Mouse (Mus musculus) forebrain, postnatal 0 days (tissue): ENCODE results near the gene D130043K22Rik. TPM values are rescaled to one million over a fixed set of nuclear protein-coding genes. Genes with fewer than 3 reads are reported as not detected.
A peak's percentile ranks its signal among the peaks of the same experiment; 100 is the strongest.

Experiments used
- ATAC-seq: fragments of 200-750 bp; cut with Nextera tagmentation; 2 replicates; pipeline ENCODE4 v1.8.0; 2017; ENCODE audit warnings: mild to moderate bottlenecking, moderate library complexity
- DNase-seq: peaks from one replicate; pipeline ENCODE4 v3.0.0-alpha.2; 2015
- H3K27ac ChIP-seq: fragments of 300-500 bp; sonication (generic); 2 replicates; pipeline ENCODE4 v1.5.1; 2014; ENCODE audit warnings: low read depth, mild to moderate bottlenecking, antibody characterized with exemption, low read length, moderate library complexity, mixed read lengths
- H3K27me3 ChIP-seq: fragments of 300-500 bp; sonication (generic); 2 replicates; pipeline ENCODE4 v1.6.1; 2014; ENCODE audit warnings: mild to moderate bottlenecking, low read length, mixed read lengths; ENCODE audit not compliant: insufficient read depth
- H3K36me3 ChIP-seq: fragments of 300-500 bp; sonication (generic); 2 replicates; pipeline ENCODE4 v1.6.1; 2014; ENCODE audit warnings: mild to moderate bottlenecking, moderate library complexity; ENCODE audit not compliant: insufficient read depth
- H3K4me1 ChIP-seq: fragments of 300-500 bp; sonication (generic); 2 replicates; pipeline ENCODE4 v1.6.1; 2014; ENCODE audit warnings: antibody characterized with exemption; ENCODE audit not compliant: insufficient read depth
- H3K4me2 ChIP-seq: fragments of 300-500 bp; sonication (generic); 2 replicates; pipeline ENCODE4 v1.6.1; 2014; ENCODE audit warnings: low read depth, mild to moderate bottlenecking, moderate library complexity
- H3K4me3 ChIP-seq: fragments of 300-500 bp; sonication (generic); 2 replicates; pipeline ENCODE4 v1.5.1; 2014; ENCODE audit warnings: low read depth, low read length, mixed read lengths
- H3K9ac ChIP-seq: fragments of 300-500 bp; sonication (generic); 2 replicates; pipeline ENCODE4 v1.6.1; 2014; ENCODE audit warnings: mild to moderate bottlenecking
- H3K9me3 ChIP-seq: fragments of 300-500 bp; sonication (generic); 2 replicates; pipeline ENCODE4 v1.6.1; 2016; ENCODE audit warnings: low read length
- CTCF ChIP-seq: sonication (generic); IDR thresholded peaks from 2 replicates; pipeline ENCODE4 v1.5.1; 2016; ENCODE audit warnings: antibody characterized with exemption, control low read depth, low read depth
- WGBS: fragments of 180-500 bp; shearing (Covaris S2); extraction: QIAGEN DNeasy Blood & Tissue Kit; methylation state at CpG from one replicate; pipeline ENCODE4 v1.1.7; 2014; 5-methylcytosine and 5-hydroxymethylcytosine counted together
- polyA plus RNA-seq: library from polyadenylated mRNA; unstranded; fragments of >200 nt; fragmentation: Nextera tagmentation; extraction: Ambion mirVana; gene quantifications from 2 replicates; pipeline ENCODE4 v1.2.1, GENCODE M21; 2015
- total RNA-seq: library from RNA; depleted of rRNA; stranded (reverse); fragments of >200 nt; gene quantifications from 2 replicates; pipeline ENCODE4 v1.2.3, GENCODE M21; 2014

D130043K22Rik gene
- total and polyA plus RNA-seq, 2 experiments from 2014 or later = 5.6 to 13.1 TPM

DNA sequence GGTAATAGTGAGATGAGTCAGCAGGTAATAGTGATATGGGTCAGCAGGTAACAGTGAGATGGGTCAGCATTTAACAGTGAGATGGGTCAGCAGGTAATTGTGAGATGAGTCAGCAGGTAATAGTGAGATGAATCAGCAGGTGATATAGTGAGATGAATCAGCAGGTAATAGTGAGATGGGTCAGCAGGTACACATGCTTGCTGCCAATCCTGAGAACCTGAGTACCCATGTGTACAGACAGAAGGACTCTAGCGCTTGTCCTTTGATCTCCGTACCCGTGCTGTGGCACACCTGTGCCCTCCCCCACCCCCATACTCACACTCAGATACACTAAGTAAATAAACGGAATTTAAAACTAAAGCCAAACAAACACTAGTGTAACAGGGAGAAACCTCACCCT, 70.0 kb downstream of the D130043K22Rik start:
- Histone ChIP-seq H3K27me3 (no peaks in the 10 kb centered on the region), H3K4me1 (no peaks in the 10 kb centered on the region), H3K4me3 (no peak overlapping the region), H3K36me3 (peaks cover 51% of the 10 kb centered on the region), H3K4me2 (no peak overlapping the region), H3K9me3 (no peaks in the 10 kb centered on the region), H3K9ac (no peak overlapping the region), H3K27ac (no peak overlapping the region)
- ATAC-seq = no peak
- no peak for TF ChIP-seq CTCF
- DNase-seq = no peak
- 89% methylated on average over 4 of the region's 4 CpGs for WGBS

DNA sequence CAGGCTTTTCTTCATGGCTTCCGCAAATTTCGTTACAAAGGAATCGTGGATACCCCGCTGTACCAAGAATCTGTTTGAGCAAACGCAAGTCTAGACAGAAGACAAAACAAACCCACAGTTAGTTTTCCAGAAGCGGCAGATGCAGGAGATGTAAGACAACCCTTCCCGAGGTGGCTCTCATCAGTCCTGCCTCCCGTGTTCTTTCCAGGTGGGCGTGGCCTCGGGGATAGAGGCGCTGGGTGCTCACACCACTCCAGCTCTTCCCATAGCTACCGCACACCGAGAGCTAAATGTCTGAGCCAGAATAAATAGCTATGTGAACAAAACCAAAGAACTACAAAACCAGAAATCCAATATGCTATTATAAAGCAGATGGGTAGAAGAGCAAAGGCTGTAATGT, 70.9 kb downstream of the D130043K22Rik start:
- H3K9me3 ChIP-seq = no peaks in the 10 kb centered on the region
- no peak overlapping the region for H3K27ac ChIP-seq
- no peak overlapping the region for H3K9ac ChIP-seq
- ATAC-seq (no peak), DNase-seq (no peak)
- no peak overlapping the region for H3K4me2 ChIP-seq
- peaks cover 49% of the 10 kb centered on the region for H3K36me3 ChIP-seq
- no peak for TF ChIP-seq CTCF
- H3K4me1 ChIP-seq = no peaks in the 10 kb centered on the region
- WGBS = 66% methylated on average over 13 of the region's 13 CpGs
- no peak overlapping the region for H3K4me3 ChIP-seq
- H3K27me3 ChIP-seq = no peaks in the 10 kb centered on the region

DNA sequence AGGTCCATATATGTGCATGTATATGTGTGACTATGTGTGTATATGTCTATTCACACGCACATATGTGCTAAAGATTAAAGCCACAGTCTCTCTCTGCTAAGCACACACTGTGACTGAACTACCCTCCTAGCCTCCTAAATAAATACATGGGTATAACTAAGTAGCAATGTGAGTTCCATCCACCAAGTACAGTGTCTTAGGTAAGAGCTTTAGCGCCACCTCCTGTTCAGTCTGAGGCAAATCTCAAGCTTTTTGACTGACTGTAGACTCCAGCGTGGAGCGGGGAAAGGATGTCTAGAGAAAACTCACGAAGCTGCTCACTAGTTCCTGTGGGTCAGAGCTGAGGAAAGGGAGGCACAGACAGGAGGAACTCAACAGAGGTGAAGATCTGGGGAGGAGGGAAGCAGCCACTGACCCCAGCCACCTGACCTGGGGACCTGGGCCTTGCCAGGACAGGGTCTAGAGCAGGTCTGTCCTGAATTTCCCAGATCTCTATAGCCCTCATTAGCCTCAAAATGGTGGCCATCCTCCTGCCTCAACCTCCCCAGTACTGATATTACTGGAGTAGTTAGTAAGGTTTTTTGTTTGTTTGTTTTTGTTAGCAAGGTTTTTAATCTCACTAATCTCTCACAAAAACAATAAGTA, 75.5 kb downstream of the D130043K22Rik start:
- peak; percentile 81 for TF ChIP-seq CTCF
- Histone ChIP-seq H3K4me2 (no peak overlapping the region), H3K27me3 (no peaks in the 10 kb centered on the region), H3K9ac (no peak overlapping the region), H3K9me3 (no peaks in the 10 kb centered on the region), H3K4me1 (no peaks in the 10 kb centered on the region), H3K27ac (no peak overlapping the region), H3K36me3 (peaks cover 62% of the 10 kb centered on the region), H3K4me3 (no peak overlapping the region)
- ATAC-seq (peak; percentile 91), DNase-seq (peak; percentile 71)
- WGBS = 25% methylated on average over 5 of the region's 5 CpGs

DNA sequence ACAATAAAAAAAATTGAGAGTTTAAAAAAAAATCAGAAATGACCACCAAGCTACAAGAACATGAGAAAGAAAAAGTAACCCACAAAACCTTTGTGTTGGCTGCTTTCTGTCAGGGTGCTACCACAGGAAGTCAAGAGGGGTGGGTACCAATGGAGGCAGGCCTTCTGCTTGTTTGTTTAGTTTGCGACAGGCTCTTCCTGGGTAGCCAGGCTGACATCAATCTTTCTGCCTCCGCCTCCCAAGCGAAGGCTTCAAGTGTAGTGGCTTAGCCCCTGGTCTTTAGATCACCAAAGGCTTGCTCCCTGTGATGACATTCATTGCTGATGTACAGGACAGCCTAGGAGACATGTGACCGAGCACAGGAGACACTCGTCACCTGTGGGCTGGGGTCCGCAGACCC, 76.3 kb downstream of the D130043K22Rik start:
- no peaks in the 10 kb centered on the region for H3K4me1 ChIP-seq
- 95% methylated on average over 6 of the region's 6 CpGs for WGBS
- no peak overlapping the region for H3K9ac ChIP-seq
- H3K4me3 ChIP-seq = no peak overlapping the region
- H3K36me3 ChIP-seq = peaks cover 65% of the 10 kb centered on the region
- DNase-seq (no peak), ATAC-seq (no peak)
- no peak for TF ChIP-seq CTCF
- no peaks in the 10 kb centered on the region for H3K27me3 ChIP-seq
- no peak overlapping the region for H3K4me2 ChIP-seq
- H3K27ac ChIP-seq = no peak overlapping the region
- no peaks in the 10 kb centered on the region for H3K9me3 ChIP-seq

DNA sequence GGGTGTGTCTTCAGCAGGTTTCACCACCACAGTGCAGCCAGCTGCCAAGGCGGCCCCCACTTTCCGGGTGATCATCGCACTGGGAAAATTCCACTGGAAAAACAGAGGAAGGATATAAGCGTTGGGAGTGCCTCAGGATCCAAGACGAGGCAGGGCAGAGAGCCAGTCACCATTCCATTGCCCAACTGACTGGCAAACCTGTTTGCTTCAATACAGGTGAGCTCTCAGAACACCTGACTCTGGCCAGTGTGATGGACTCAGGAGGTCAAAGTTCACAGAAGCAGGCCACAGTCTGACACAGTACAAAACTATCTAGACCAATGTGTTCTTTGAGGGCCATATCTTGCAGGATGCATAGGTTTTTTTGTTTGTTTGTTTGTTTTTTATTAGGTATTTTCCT, 79.1 kb downstream of the D130043K22Rik start:
- Histone ChIP-seq H3K4me1 (no peaks in the 10 kb centered on the region), H3K27me3 (no peaks in the 10 kb centered on the region), H3K9ac (no peak overlapping the region), H3K27ac (no peak overlapping the region), H3K36me3 (peaks cover 43% of the 10 kb centered on the region), H3K4me3 (no peak overlapping the region), H3K4me2 (no peak overlapping the region), H3K9me3 (no peaks in the 10 kb centered on the region)
- TF ChIP-seq CTCF = no peak
- no peak for DNase-seq
- ATAC-seq = no peak
- WGBS = 93% methylated on average over 5 of the region's 5 CpGs

DNA sequence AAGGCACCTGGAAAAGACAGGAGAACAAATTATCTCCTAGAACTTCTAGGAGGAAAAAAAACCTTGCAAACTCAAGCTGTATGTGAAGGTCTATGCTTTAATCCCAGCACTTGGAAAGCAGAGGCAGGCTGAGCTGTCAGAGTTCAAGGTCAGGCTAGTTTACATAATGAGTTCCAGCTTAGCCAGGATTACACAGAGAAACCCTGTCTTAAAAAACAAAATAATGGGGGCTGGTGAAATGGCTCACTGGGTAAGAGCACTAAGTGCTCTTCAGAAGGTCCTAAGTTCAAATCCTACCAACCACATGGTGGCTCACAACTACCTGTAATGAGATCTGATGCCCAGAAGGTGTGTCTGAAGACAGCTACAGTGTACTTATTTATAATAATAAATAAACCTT, 85.7 kb downstream of the D130043K22Rik start:
- Histone ChIP-seq H3K27me3 (no peaks in the 10 kb centered on the region), H3K9ac (no peak overlapping the region), H3K4me3 (no peak overlapping the region), H3K9me3 (no peaks in the 10 kb centered on the region), H3K36me3 (peaks cover 11% of the 10 kb centered on the region), H3K27ac (no peak overlapping the region), H3K4me1 (no peaks in the 10 kb centered on the region), H3K4me2 (no peak overlapping the region)
- DNase-seq = no peak
- ATAC-seq = no peak
- TF ChIP-seq CTCF = no peak

DNA sequence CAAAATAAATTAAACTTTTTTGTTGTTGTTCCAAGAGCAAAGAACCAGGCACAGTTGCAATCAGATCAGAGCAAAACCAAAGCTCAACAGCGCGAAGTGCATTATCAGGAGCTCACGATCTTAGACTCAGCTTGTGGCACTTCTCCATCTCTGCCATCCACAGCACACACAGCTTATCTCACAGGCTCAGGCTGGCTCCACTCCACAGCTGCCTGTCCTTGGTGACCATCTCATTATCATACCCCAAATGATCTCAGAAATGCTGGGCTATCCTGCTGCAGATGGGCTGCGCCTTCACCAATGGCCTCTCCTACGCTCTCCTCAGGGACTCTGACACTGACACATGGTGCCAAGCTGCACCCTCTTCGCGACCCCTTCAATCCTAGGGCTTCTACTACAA, 88.3 kb downstream of the D130043K22Rik start:
- Histone ChIP-seq H3K9me3 (no peaks in the 10 kb centered on the region), H3K4me2 (no peak overlapping the region), H3K36me3 (peaks cover 5% of the 10 kb centered on the region; the same call in 1 of the 2 replicates), H3K27me3 (no peaks in the 10 kb centered on the region), H3K4me1 (peaks cover 5% of the 10 kb centered on the region), H3K9ac (no peak overlapping the region), H3K4me3 (no peak overlapping the region), H3K27ac (no peak overlapping the region)
- no peak for TF ChIP-seq CTCF
- no peak for DNase-seq
- ATAC-seq = no peak
- WGBS = 94% methylated on average over 7 of the region's 7 CpGs
